Mouse (Mus musculus): ENCODE measurements around the gene Spata32.
"Not testable (repeated sequence)": the region's sequence is repeated elsewhere in the genome, so short reads cannot be mapped to it uniquely, and the experiment has no call there.

Spata32 gene

DNA sequence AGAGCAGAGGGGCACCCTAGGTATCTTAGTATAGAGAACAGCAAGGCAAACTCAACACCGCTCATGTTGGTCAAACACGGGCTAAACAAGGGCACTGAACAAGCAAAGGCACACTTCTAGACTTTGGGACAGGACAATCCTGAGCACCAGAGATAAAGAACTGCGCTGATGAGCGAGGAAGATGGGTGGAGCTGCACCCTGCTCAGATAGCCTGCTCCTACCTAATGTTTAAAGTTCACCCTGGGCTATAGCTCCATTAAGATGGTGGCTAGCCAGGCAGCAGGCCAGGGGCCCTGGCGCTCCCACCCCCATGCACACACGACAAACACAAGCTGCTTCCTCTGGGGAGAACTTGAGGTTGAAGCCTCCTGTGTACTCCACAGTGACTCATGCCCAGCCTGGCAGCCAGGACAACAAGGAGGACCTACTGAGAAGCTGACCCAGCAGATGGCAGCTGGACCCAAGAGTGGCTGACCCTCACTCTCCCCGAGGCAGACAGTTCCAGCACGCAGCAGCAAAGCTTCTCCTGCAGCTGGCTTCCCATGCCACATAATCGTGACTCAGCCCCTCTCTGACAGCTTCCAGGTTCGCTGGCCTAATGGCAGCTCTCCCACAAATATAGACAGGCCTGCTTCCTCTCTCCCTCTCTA is 28.0 kb upstream of the Spata32 start:
- DNase-seq, result no peak

GRCm38 (mm10) chr11:103244856-103245255 is 26.6 kb upstream of the Spata32 start:
- no peak for DNase-seq

- DNase-seq, result peak; percentile 70
Measured at GRCm38 (mm10) chr11:103240740-103241139, 22.5 kb upstream of the Spata32 start.

DNA sequence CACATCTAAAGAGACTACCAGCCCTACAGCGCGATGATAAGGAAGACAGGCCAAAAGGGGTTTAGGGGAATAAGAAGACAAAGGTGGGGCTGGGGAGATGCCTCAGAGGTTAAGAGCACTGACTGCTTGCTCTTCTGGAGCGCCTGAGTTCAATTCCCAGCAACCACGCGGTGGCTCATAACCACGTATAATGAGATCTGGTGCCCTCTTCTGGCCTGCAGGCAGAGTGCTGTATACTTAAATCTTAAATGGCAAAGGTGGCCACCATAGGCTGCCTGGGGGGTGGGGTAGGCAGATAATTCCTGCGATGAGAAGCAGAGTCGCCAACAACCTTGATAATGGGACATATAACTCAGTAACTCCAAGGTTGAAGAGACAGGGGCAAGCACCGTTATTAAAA is 19.5 kb upstream of the Spata32 start:
- no peak for DNase-seq

GRCm38 (mm10) chr11:103236903-103237302 is 18.7 kb upstream of the Spata32 start:
- DNase-seq, result peak; percentile 37

DNA sequence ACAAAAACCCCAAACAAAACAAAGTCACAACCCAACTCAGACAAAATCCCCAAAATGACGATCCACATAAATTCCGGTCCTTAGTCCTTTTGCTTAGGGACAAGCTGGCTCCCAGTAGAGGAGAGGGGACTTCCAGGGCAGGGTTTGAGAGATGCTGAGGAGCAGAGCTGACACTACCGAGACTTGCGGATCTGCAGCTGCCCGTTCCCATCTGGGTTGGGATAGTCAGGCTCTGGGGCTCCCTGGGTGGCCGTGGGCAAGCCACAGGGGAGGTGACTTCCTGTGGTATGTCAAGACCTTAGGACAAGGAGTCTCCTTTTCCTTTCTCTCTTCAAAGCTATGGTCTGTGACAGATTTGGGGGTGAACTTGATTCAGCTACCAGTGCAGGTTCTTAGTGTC is 18.2 kb upstream of the Spata32 start:
- no peak for DNase-seq

DNA sequence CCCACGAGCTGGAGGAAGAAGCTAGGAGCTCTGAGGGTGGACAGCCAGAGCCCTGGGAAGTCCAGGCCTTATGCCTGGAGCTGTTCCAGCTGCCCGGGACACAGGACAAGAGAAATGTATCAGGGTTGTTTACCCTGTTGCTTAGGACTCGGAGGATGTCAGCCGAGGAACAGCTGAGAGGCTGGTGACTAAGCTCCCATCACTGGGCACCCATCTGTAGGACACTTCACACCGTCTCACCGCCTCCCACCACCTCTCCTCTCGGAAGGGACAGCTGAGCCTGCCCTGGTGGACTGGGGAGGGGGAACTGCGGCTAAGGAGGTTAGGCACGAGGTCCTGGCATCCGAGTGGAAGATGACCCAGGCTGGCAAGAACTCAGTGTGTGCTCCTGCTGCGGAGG is 17.5 kb upstream of the Spata32 start:
- DNase-seq, result no peak

DNA sequence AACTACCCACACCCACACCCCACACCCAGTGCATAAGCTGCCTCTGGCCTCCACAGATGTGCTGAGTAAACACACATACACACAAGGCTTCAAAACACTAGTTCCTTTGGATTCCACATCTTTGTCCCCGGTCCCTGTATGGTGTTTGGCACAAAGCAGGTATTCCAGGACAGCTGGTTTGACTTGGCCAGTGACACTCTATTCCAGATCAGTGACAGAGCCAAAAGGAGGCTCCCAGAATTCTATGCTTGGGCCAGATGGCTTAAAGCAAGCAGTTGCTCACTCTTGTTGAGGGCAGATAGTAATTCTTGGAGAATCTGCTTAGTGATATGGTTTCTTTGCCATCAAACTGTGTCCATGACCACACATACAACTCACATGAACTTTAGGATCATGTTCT is 16.2 kb upstream of the Spata32 start:
- no peak for DNase-seq

- peak; percentile 88 for DNase-seq
Measured at GRCm38 (mm10) chr11:103232966-103233365, 14.7 kb upstream of the Spata32 start.

DNA sequence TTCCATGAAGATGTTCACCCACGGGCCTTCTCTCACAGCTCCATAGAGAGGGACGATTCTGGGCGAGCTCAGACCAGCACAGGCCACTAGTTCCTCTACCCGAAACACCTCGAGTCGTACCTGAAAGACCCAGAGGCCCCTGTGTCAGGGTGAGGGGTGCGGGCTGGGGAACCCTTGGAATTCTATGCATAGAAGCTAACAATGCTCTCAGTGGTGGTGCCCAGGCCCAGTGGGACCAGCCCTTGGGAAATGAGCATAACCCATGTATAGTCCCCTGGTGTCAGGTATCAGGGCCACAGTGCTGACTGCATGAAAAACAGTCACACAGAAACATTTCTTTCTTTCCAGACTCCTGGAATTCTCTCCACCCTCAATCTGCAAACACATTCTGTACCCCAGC is 13.1 kb upstream of the Spata32 start:
- no peak for DNase-seq

DNA sequence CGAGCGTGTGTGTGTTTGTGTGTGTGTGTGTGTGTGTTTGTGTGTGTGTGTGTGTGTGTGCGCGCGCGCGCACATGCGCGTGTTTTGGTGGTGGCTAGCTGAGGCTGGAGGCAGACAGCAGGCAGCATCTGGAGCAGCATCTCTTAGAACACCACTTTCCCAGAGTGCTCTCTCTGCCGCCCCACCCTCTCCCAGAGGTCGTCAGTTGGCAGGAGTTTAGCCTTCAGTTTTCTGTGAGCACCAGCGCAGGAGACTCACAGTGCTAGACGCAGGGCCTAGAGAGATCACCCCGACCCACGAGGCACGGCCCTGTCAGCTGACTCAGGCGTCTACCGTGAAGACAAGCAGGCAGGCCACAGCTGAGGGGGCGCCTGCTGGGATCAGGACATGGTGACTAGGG is 12.4 kb upstream of the Spata32 start:
- no peak for DNase-seq

DNA sequence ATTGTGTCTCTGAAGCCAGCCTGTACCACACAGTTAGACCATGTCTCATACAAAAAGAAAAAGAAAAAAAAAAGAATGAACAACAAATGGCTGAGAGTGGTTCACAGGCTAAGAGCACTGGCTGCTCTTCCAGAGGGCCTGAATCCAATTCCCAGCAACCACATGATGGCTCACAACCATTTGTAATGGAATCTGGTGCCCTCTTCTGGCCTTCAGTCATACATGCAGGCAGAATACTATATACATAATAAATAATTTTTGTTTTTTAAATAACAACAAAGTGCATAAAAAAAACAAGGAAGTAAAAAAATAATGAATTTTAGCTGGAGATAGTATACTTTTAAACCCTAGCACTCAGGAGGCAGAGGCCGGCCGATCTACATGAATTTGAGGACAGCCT is 11.4 kb upstream of the Spata32 start:
- no peak for DNase-seq

GRCm38 (mm10) chr11:103223951-103224456 is 5.8 kb upstream of the Spata32 start:
- no peak for DNase-seq

DNA sequence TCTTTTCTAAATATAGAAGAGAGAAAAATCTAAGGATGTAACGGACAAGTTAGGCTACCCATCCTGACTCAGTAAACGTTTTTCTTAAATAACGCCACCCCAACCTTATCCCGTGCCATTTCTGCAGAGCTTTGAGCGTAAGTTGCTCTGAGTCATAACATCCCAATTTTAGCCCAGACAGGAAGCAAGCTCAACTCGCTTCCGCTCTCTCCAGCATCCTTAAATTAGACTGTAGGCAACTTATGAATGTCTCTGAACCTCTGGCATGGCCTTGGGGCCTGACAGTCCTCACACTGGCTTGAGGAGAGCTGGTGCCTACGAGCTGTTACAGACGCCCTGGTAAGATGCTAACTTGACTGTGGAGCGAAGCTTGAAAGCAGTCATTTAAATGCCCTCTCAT is 5.2 kb upstream of the Spata32 start:
- no peak for DNase-seq

GRCm38 (mm10) chr11:103222718-103223117 is 4.5 kb upstream of the Spata32 start:
- DNase-seq, result not testable (repeated sequence)

DNA sequence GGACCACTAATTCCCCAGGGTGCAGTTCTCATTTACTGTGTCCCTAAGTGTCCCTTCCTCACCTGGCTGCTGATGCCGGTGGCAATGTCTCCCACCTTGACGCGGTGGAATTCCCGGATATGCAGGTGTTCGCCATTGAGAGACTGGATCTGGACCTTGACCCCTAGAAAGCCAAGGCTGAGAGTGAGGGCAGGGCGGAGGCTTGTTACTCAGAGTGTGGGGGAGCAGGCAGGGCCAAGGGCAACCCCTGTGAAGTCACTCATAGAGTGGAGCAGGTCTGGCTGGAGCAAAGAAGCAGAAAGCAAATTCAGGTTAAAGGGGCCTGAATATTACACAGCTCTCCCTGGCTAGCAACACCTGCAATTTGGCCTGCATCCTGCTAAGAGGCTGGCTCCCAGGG is 3.2 kb upstream of the Spata32 start:
- no peak for DNase-seq

- no peak for DNase-seq
Measured at GRCm38 (mm10) chr11:103219995-103220394, 1.8 kb upstream of the Spata32 start.

GRCm38 (mm10) chr11:103219259-103219658 is 1.0 kb upstream of the Spata32 start:
- no peak for DNase-seq

GRCm38 (mm10) chr11:103218517-103218901 is 277 bp upstream of the Spata32 start:
- no peak for DNase-seq

GRCm38 (mm10) chr11:103215355-103215754 is 2.9 kb downstream of the Spata32 start:
- DNase-seq, result no peak

- DNase-seq, result no peak
Measured at GRCm38 (mm10) chr11:103213712-103214111, 4.5 kb downstream of the Spata32 start.

GRCm38 (mm10) chr11:103210291-103210690 is 7.9 kb downstream of the Spata32 start:
- DNase-seq, result no peak

DNA sequence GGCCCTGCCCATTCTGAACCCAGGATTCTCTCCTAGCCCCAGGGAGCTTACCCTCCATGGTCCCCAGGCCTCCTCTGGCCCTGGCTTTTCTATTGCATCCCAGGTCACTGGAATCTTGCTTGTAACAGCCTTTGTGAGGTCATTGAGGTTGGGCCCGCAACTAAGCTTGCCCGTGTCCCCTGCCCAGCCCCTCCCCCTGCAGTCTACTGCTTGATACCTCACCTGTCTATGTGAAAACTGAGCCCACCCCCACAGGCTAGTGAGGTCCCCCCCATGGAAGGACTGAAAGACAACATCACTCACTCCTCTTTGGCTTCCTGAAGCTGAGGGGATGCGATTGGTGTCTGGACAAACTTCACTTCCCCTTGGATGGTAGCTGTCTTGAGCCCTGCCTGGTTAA is 9.8 kb downstream of the Spata32 start, which contains the start of gene 1700023F06Rik:
Gene 1700023F06Rik, minus strand, starts transcription at position 101 of the 400 bp plus-strand sequence.
- DNase-seq, result no peak

- DNase-seq, result no peak
Measured at GRCm38 (mm10) chr11:103206203-103206602, 12.0 kb downstream of the Spata32 start.

DNA sequence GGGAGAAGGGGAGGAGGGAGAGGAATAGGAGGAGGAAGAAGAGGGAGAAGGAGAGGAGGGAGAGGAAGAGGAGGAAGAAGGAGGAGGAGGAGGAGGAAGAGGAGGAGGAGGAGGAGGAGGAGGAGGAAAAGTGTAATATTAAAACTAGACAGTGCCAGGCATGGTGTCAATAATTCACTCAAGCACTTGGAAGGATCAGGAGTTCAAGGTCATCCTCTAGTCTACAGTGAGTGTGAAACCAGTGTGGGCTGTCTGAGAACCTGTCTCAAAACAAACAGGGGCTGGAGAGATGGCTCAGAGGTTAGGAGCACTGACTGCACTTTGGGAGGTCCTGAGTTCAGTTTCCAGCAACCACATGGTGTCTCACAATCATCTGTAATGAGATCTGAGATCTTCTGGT is 15.9 kb downstream of the Spata32 start:
- no peak for DNase-seq

Data from kidney, adult 18-20 months (tissue).